Mouse (Mus musculus) gastrocnemius, adult 2 months (tissue): ENCODE measurements at regions not wholly inside any gene's neighbourhood (a gene's known extent, or its start where the extent isn't known, plus 50 kb on each side); places are given as distances from the start of the nearest gene placed in this dataset.
A peak's percentile ranks its signal among the peaks of the same experiment; 100 is the strongest.

Source experiments
- DNase-seq: peaks from one replicate; pipeline ENCODE4 v3.0.0; 2022
- H3K27ac ChIP-seq: fragments of 200-600 bp; 2 replicates; pipeline ENCODE4 v1.8.1; 2022; ENCODE audit warnings: mild to moderate bottlenecking
- H3K4me3 ChIP-seq: fragments of 200-600 bp; 2 replicates; pipeline ENCODE4 v1.8.1; 2022; ENCODE audit warnings: mild to moderate bottlenecking, moderate library complexity
- CTCF ChIP-seq: fragments of 200-600 bp; IDR thresholded peaks from 2 replicates; pipeline ENCODE4 v1.8.1; 2022; ENCODE audit warnings: antibody characterized with exemption, mild to moderate bottlenecking, moderate library complexity
- intact Hi-C: fragments of 180-260 bp; cut with DNase I; formaldehyde crosslinking; loops from one replicate; pipeline ENCODE4 v1.15.1; 2025

- Histone ChIP-seq H3K27ac (no peak overlapping the region), H3K4me3 (no peak overlapping the region)
- no peak for TF ChIP-seq CTCF
- intact Hi-C loops, result no loop called here
- no peak for DNase-seq
These were observed 249.7 kb upstream of the Adamts9 start for GRCm38 (mm10) chr6:93192980-93193379.

GRCm38 (mm10) chr6:93190986-93191385 is 247.7 kb upstream of the Adamts9 start:
- TF ChIP-seq CTCF, result no peak
- Histone ChIP-seq H3K4me3 (no peak overlapping the region), H3K27ac (no peak overlapping the region)
- intact Hi-C loops, result no loop called here
- no peak for DNase-seq

GRCm38 (mm10) chr6:93168526-93168925 is 225.2 kb upstream of the Adamts9 start:
- TF ChIP-seq CTCF, result no peak
- H3K4me3 ChIP-seq, result no peak overlapping the region
- intact Hi-C loops, result no loop called here
- peak overlapping the region; percentile 75 for H3K27ac ChIP-seq
- DNase-seq, result peak; percentile 67

- DNase-seq, result peak; percentile 47
- TF ChIP-seq CTCF, result no peak
- H3K4me3 ChIP-seq, result peak overlapping the region; percentile 3; the same call in 1 of the 2 replicates
- intact Hi-C loops, result no loop called here
- H3K27ac ChIP-seq, result peak overlapping the region; percentile 75
These were observed 224.0 kb upstream of the Adamts9 start for GRCm38 (mm10) chr6:93167281-93167680.

GRCm38 (mm10) chr6:93165942-93166341 is 222.7 kb upstream of the Adamts9 start:
- intact Hi-C loops, result no loop called here
- Histone ChIP-seq H3K4me3 (no peak overlapping the region), H3K27ac (no peak overlapping the region; the same call in 1 of the 2 replicates)
- no peak for DNase-seq
- no peak for TF ChIP-seq CTCF

GRCm38 (mm10) chr6:93152431-93153208 is 209.3 kb upstream of the Adamts9 start:
- DNase-seq, result no peak
- intact Hi-C loops, result loop anchor here (5.0 to 10.0 kb wide), 2 partner anchors 210 to 292 kb away; partner anchors contain the start of gene Adamts9
- no peak for TF ChIP-seq CTCF
- Histone ChIP-seq H3K4me3 (no peak overlapping the region), H3K27ac (no peak overlapping the region)

GRCm38 (mm10) chr6:93150531-93150930 is 207.2 kb upstream of the Adamts9 start:
- Histone ChIP-seq H3K27ac (peak overlapping the region; percentile 70), H3K4me3 (no peak overlapping the region)
- no peak for TF ChIP-seq CTCF
- intact Hi-C loops, result loop anchor here (5.0 to 10.0 kb wide), 2 partner anchors 208 to 294 kb away; partner anchors contain the start of gene Adamts9
- DNase-seq, result no peak

- no peak overlapping the region for H3K4me3 ChIP-seq
- intact Hi-C loops, result loop anchor here (5.0 to 10.0 kb wide), 2 partner anchors 208 to 295 kb away; partner anchors contain the start of gene Adamts9
- no peak for TF ChIP-seq CTCF
- no peak for DNase-seq
- H3K27ac ChIP-seq, result peak overlapping the region; percentile 70
These were observed 206.7 kb upstream of the Adamts9 start for GRCm38 (mm10) chr6:93149956-93150355.

- H3K4me3 ChIP-seq, result no peak overlapping the region
- intact Hi-C loops, result no loop called here
These were observed 197.0 kb upstream of the Adamts9 start for GRCm38 (mm10) chr6:93140331-93140731.

GRCm38 (mm10) chr6:93133940-93134339 is 190.6 kb upstream of the Adamts9 start:
- no peak for TF ChIP-seq CTCF
- Histone ChIP-seq H3K4me3 (no peak overlapping the region), H3K27ac (no peak overlapping the region)
- intact Hi-C loops, result no loop called here
- DNase-seq, result no peak

More at GRCm38 (mm10) chr6:93140331-93140731, 197.0 kb upstream of the Adamts9 start:
- no peak overlapping the region for H3K27ac ChIP-seq
- no peak for DNase-seq
- TF ChIP-seq CTCF, result no peak

GRCm38 (mm10) chr6:93130946-93131685 is 187.8 kb upstream of the Adamts9 start:
- DNase-seq, result no peak
- no peak overlapping the region for H3K27ac ChIP-seq
- intact Hi-C loops, result no loop called here
- TF ChIP-seq CTCF, result no peak
- H3K4me3 ChIP-seq, result no peak overlapping the region

GRCm38 (mm10) chr6:93119482-93119881 is 176.2 kb upstream of the Adamts9 start:
- H3K4me3 ChIP-seq, result no peak overlapping the region
- no peak for TF ChIP-seq CTCF
- DNase-seq, result no peak
- intact Hi-C loops, result no loop called here
- H3K27ac ChIP-seq, result no peak overlapping the region

- no peak for TF ChIP-seq CTCF
- intact Hi-C loops, result no loop called here
These were observed 170.1 kb upstream of the Adamts9 start for GRCm38 (mm10) chr6:93113361-93113760.

More at GRCm38 (mm10) chr6:93113361-93113760, 170.1 kb upstream of the Adamts9 start:
- DNase-seq, result no peak
- H3K4me3 ChIP-seq, result no peak overlapping the region
- no peak overlapping the region for H3K27ac ChIP-seq
